Mouse (Mus musculus) stomach, postnatal 0 days (tissue): ENCODE data around the gene Oasl2.

Source experiments
- CTCF ChIP-seq: IDR thresholded peaks from 2 replicates; pipeline ENCODE4 v1.5.1; 2016; ENCODE audit warnings: antibody characterized with exemption, low read depth, mild to moderate bottlenecking, moderate library complexity
- EP300 ChIP-seq: optimal IDR thresholded peaks from 2 replicates; pipeline ENCODE3; 2016; ENCODE audit warnings: antibody characterized with exemption

DNA sequence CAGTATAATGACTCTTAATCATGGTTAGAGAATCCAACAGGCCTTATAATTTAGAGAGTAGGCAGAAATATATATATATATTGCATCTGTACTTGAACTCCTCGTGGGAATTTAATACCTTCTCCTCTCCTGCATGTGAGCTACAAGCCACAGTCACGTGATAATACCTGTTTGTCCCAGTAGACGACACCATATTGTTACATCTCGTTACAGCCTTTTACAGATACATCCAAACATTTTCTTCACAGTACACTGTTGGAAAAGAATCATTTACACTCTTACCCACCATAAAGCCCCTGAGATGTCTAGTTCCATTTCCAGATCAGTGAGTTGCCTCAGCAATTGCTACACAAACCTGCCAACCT is 46.0 kb downstream of the Oasl2 start:
- no peak for TF ChIP-seq EP300
- TF ChIP-seq CTCF: no peak
